Mouse (Mus musculus) forebrain, embryonic 10.5 days (tissue): ENCODE data around the gene Ankrd34a. TPM values are rescaled to one million over a fixed set of nuclear protein-coding genes. Genes with fewer than 3 reads are reported as not detected.

Experiments used
- DNase-seq: peaks from one replicate; pipeline ENCODE4 v3.0.0-alpha.2; 2017; ENCODE audit warnings: low spot score; ENCODE audit errors: extremely low spot score
- H3K27ac ChIP-seq: fragments of 300-500 bp; sonication (generic); 2 replicates; pipeline ENCODE4 v1.5.1; 2016; ENCODE audit warnings: mild to moderate bottlenecking
- H3K27me3 ChIP-seq: fragments of 300-500 bp; sonication (generic); 2 replicates; pipeline ENCODE4 v1.6.1; 2016; ENCODE audit warnings: mild to moderate bottlenecking; ENCODE audit not compliant: poor library complexity, severe bottlenecking
- H3K36me3 ChIP-seq: fragments of 300-500 bp; sonication (generic); replicated peaks from 2 replicates; pipeline ENCODE4 v1.6.1; 2016; ENCODE audit warnings: mild to moderate bottlenecking, moderate library complexity
- H3K4me1 ChIP-seq: fragments of 300-500 bp; sonication (generic); 2 replicates; pipeline ENCODE4 v1.6.1; 2016
- H3K4me3 ChIP-seq: fragments of 300-500 bp; sonication (generic); 2 replicates; pipeline ENCODE4 v1.5.1; 2016; ENCODE audit warnings: mild to moderate bottlenecking, moderate library complexity
- H3K9me3 ChIP-seq: fragments of 300-500 bp; sonication (generic); 2 replicates; pipeline ENCODE4 v1.6.1; 2016; ENCODE audit warnings: mild to moderate bottlenecking, moderate library complexity
- WGBS: fragments of 180-500 bp; shearing (Covaris S2); methylation state at CpG from one replicate; pipeline ENCODE4 v1.1.7; 2016; 5-methylcytosine and 5-hydroxymethylcytosine counted together
- polyA plus RNA-seq: library from polyadenylated mRNA; unstranded; fragments of >200 nt; fragmentation: Nextera tagmentation; extraction: Ambion mirVana; gene quantifications from 2 replicates; pipeline ENCODE4 v1.2.1, GENCODE M21; 2016

Gene Ankrd34a
- 1.2 TPM in 2 replicates for polyA plus RNA-seq

GRCm38 (mm10) chr3:96596228-96596707, at the start of gene Ankrd34a:
Ankrd34a (plus strand) TSS chr3:96596636.
- H3K36me3 ChIP-seq, result no peaks in the 10 kb centered on the region
- WGBS, result under 1% methylated on average over 22 of the region's 23 CpGs
- no peaks in the 10 kb centered on the region for H3K9me3 ChIP-seq
- peaks cover 78% of the 10 kb centered on the region for H3K4me1 ChIP-seq
- H3K27me3 ChIP-seq, result peaks cover 57% of the 10 kb centered on the region
- H3K27ac ChIP-seq, result peak within 1 kb of the TSS; percentile 84
- no peak for DNase-seq
- H3K4me3 ChIP-seq, result peak within 1 kb of the TSS; percentile 61

DNA sequence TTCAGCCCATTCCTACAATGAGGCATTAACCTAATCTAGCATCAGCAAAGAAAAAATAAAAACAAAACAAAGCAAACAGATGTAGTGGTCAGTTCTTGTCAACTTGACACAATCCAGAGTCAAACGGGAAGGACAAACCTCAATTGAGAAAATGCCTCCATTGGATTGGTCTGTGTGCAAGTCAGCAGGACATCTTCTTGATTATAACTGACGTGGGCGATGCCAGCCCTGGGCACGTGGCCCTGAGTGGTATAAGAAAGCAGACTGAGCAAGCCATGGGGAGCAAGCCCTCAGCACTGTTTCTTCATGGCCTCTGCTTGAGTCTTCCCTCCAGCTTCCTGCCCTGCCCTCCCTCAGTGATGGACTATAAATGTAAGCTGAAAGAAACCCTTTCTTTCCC, 49.6 kb upstream of the Ankrd34a start:
- DNase-seq, result no peak
- Histone ChIP-seq H3K9me3 (no peaks in the 10 kb centered on the region), H3K4me1 (peaks cover 18% of the 10 kb centered on the region), H3K27me3 (peaks cover 31% of the 10 kb centered on the region), H3K27ac (no peak overlapping the region), H3K36me3 (no peaks in the 10 kb centered on the region), H3K4me3 (peak overlapping the region; percentile 16; the same call in 1 of the 2 replicates)
- WGBS, result 56% methylated on average over 4 of the region's 4 CpGs

- DNase-seq, result peak; percentile 77
- peak overlapping the region; percentile 36 for H3K4me3 ChIP-seq
- no peaks in the 10 kb centered on the region for H3K36me3 ChIP-seq
- H3K27me3 ChIP-seq, result peaks cover 25% of the 10 kb centered on the region
- H3K4me1 ChIP-seq, result peaks cover 18% of the 10 kb centered on the region
- no peaks in the 10 kb centered on the region for H3K9me3 ChIP-seq
- 7% methylated on average over 14 of the region's 14 CpGs for WGBS
- H3K27ac ChIP-seq, result no peak overlapping the region
Observed at GRCm38 (mm10) chr3:96547389-96547960, 49.0 kb upstream of the Ankrd34a start.

DNA sequence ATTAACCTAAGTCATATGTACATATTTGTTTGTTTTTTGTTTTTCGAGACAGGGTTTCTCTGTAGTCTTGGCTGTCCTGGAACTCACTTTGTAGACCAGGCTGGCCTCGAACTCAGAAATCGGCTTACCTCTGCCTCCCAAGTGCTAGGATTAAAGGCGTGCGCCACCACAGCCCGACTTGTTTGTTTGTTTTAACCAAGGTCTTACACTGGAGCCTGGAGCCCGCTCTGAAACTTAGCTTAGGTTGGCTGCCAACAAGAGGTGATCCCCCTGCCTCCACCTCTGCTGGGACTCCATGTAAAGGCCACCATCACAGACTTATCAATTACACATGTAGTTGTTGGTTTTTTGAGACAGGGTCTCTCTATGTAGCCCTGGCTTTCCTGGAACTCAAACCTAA, 47.6 kb upstream of the Ankrd34a start:
- H3K36me3 ChIP-seq, result no peaks in the 10 kb centered on the region

DNA sequence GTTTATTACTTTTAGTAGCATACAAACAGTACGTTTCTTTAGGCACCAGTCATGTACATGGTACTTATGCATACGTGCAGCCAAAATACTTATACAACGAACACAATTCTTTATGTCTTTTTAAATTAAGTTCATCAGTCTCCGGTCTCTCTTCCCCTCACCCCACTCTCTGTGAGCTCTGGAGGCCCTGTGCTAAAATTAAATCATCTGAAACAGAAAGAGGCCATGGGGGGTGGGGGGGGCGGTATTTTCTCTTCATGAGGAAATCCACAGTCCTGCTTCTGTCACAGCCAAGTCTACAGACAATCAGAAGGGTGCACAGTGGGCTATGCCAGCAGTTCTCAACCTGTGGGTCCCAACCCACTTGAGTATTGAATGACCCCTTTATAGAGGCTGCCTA, 47.1 kb upstream of the Ankrd34a start:
- DNase-seq, result no peak
- H3K4me1 ChIP-seq, result peaks cover 18% of the 10 kb centered on the region
- H3K4me3 ChIP-seq, result no peak overlapping the region
- no peaks in the 10 kb centered on the region for H3K9me3 ChIP-seq
- H3K36me3 ChIP-seq, result no peaks in the 10 kb centered on the region
- peaks cover 15% of the 10 kb centered on the region for H3K27me3 ChIP-seq
- 89% methylated on average over 5 of the region's 5 CpGs for WGBS
- no peak overlapping the region for H3K27ac ChIP-seq

More for the DNA sequence above, 47.6 kb upstream of the Ankrd34a start:
- WGBS, result 84% methylated on average over 7 of the region's 7 CpGs
- Histone ChIP-seq H3K4me1 (peaks cover 18% of the 10 kb centered on the region), H3K9me3 (no peaks in the 10 kb centered on the region), H3K27me3 (peaks cover 15% of the 10 kb centered on the region), H3K4me3 (no peak overlapping the region), H3K27ac (no peak overlapping the region)
- DNase-seq, result no peak

- Histone ChIP-seq H3K4me1 (peaks cover 31% of the 10 kb centered on the region), H3K27ac (peak overlapping the region; percentile 31; the same call in 1 of the 2 replicates), H3K36me3 (no peaks in the 10 kb centered on the region), H3K9me3 (no peaks in the 10 kb centered on the region), H3K27me3 (peaks cover 11% of the 10 kb centered on the region; the same call in 1 of the 2 replicates), H3K4me3 (no peak overlapping the region)
- no peak for DNase-seq
- WGBS, result 26% methylated on average over 8 of the region's 8 CpGs
Observed at GRCm38 (mm10) chr3:96551203-96551602, 45.2 kb upstream of the Ankrd34a start.

DNA sequence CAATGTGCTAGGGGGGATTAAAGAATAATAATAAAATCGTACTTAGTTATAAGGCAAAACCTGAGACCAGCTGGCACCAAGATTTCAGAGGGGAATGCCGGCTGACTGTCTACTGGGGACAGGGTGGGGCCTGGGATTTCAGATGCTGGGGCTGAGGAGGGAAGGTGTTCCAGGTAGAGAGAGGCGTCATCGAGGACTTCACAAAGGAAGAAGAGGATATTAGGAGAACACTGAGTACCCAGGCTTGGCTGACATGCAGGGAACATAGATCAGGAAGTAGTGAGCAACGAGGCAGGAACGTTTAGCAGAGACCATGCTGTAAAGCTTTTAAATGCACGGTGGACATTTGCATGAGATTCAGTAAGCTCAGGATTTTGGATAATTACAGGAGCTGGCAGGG, 44.5 kb upstream of the Ankrd34a start:
- H3K27ac ChIP-seq, result no peak overlapping the region
- H3K4me3 ChIP-seq, result no peak overlapping the region
- H3K4me1 ChIP-seq, result peaks cover 37% of the 10 kb centered on the region
- WGBS, result 81% methylated on average over 7 of the region's 7 CpGs
- H3K27me3 ChIP-seq, result peaks cover 8% of the 10 kb centered on the region; the same call in 1 of the 2 replicates
- H3K9me3 ChIP-seq, result no peaks in the 10 kb centered on the region
- no peaks in the 10 kb centered on the region for H3K36me3 ChIP-seq
- no peak for DNase-seq

DNA sequence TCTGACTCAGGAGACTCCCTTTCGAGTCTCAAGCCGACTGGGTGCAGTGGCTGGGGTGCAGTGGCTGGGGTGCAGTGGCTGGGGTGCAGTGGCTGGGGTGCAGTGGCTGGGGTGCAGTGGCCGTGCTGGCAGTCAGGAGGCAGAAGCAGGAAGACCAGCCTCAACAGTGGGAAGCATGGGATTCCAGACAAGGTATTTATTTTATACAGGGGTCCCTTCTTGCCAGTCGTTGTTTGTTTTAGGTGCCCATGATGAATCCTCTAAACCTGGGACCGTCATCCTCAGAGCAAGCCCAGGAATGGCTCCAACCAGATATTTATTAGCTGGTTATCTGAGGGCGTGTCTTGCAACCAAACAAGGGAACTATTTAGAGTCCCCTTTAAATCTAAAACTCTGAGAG, 42.8 kb upstream of the Ankrd34a start:
- no peak overlapping the region for H3K4me3 ChIP-seq
- no peak for DNase-seq
- no peaks in the 10 kb centered on the region for H3K36me3 ChIP-seq
- no peak overlapping the region for H3K27ac ChIP-seq
- 89% methylated on average over 6 of the region's 6 CpGs for WGBS
- H3K4me1 ChIP-seq, result peaks cover 42% of the 10 kb centered on the region
- H3K9me3 ChIP-seq, result no peaks in the 10 kb centered on the region
- H3K27me3 ChIP-seq, result no peaks in the 10 kb centered on the region

DNA sequence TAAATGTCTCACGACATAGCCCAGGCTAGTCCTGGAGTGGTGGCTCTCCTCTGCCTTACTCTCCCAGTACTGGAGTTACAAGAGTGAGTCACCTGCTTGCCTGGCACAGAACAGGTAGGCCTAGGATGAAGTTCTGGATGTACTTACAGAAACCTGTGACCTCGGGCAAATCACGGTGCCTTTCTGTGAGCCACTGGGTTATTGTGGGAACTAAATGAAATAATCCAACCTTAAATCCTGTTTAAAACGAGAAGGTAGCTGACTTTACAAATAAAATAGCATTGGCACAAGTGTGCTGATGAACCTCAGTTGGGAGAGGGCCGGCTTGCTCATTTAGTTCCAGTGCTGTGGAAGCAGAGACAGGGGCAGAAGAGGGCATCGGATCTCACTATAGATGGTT, 42.2 kb upstream of the Ankrd34a start:
- H3K27ac ChIP-seq, result no peak overlapping the region
- WGBS, result 81% methylated on average over 6 of the region's 6 CpGs
- H3K4me1 ChIP-seq, result peaks cover 49% of the 10 kb centered on the region
- H3K4me3 ChIP-seq, result no peak overlapping the region
- H3K9me3 ChIP-seq, result no peaks in the 10 kb centered on the region
- H3K27me3 ChIP-seq, result no peaks in the 10 kb centered on the region
- H3K36me3 ChIP-seq, result peaks cover 2% of the 10 kb centered on the region
- no peak for DNase-seq

DNA sequence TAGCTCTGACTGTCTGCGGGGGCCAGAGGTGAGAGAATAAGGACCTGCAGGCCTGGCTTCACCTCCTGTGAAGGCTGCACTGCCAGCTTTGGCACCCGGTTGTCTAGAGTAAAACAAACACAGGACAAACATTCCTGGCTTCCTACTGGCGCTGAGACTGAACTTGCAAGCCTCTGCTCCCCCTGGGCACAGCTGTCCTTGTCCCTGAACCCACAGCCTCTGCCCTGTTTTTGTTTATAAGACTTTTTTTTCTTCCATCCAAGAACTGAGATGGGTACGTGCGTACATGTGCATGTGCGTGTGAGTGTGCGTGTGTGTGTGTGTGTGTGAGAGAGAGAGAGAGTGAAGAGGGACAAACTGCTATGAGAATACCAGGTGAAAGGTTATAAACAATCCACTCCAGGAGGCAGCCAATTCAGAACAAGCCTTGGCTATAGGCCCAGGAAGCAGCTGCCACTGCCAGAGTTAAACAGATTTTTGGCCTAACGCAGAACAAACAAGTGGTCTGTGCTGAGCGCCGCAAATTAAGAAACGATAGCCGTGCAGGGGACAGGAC, 41.3 kb upstream of the Ankrd34a start:
- H3K4me3 ChIP-seq, result no peak overlapping the region
- H3K27me3 ChIP-seq, result no peaks in the 10 kb centered on the region
- peaks cover 11% of the 10 kb centered on the region for H3K36me3 ChIP-seq
- peaks cover 57% of the 10 kb centered on the region for H3K4me1 ChIP-seq
- peak overlapping the region; percentile 63 for H3K27ac ChIP-seq
- 61% methylated on average over 12 of the region's 12 CpGs for WGBS
- H3K9me3 ChIP-seq, result no peaks in the 10 kb centered on the region
- DNase-seq, result no peak

DNA sequence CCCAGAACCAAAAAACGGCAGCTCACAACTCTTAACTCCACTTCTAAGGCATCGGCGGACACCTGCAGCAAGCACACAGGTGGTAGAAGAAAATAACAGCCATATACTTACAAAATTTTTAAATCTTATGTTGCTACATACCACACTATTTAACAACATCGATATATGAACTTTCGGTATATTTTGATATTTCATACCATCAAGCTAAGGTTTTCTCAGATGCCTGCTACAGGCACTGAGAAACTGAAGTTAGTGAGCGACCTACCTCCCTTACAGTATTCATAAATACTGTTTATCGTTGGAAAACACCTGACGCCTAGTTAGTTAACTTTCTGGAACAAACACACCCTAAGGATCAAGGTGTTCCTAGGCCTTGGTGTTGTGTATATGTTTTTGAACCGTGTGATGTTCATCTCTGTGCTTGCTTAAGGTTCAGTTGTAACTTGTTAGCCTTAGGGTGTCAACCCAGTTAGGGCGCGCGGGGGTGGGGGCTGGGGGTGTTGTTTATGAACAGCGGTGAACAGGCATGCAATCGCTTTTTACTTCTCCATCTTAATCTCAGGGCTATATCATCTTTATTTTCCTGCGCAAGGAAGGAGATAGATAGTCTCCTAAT, 40.3 kb upstream of the Ankrd34a start:
- Histone ChIP-seq H3K27ac (peak overlapping the region; percentile 88; the same call in 1 of the 2 replicates), H3K36me3 (peaks cover 21% of the 10 kb centered on the region), H3K27me3 (no peaks in the 10 kb centered on the region), H3K4me1 (peaks cover 61% of the 10 kb centered on the region), H3K9me3 (no peaks in the 10 kb centered on the region), H3K4me3 (0 out of 2 replicates have a peak overlapping the region, but pooled peaks have one; percentile 69)
- WGBS, result 85% methylated on average over 15 of the region's 15 CpGs
- no peak for DNase-seq

GRCm38 (mm10) chr3:96556651-96557635, 39.5 kb upstream of the Ankrd34a start:
- Histone ChIP-seq H3K4me1 (peaks cover 60% of the 10 kb centered on the region), H3K4me3 (peak overlapping the region; percentile 69), H3K27me3 (no peaks in the 10 kb centered on the region), H3K36me3 (peaks cover 25% of the 10 kb centered on the region), H3K9me3 (no peaks in the 10 kb centered on the region), H3K27ac (peak overlapping the region; percentile 88)
- 12% methylated on average over 22 of the region's 22 CpGs for WGBS
- DNase-seq, result no peak
